Mouse (Mus musculus) embryonic facial prominence, embryonic 14.5 days (tissue): ENCODE results near the gene Aak1. TPM values are rescaled to one million over a fixed set of nuclear protein-coding genes. Genes with fewer than 3 reads are reported as not detected.
A peak's percentile ranks its signal among the peaks of the same experiment; 100 is the strongest.

ENCODE experiments used
- ATAC-seq: fragments of 200-750 bp; cut with Nextera tagmentation; 2 replicates; pipeline ENCODE4 v1.8.0; 2017; ENCODE audit warnings: low read depth, moderate number of reproducible peaks, moderate TSS enrichment
- DNase-seq: peaks from one replicate; pipeline ENCODE4 v3.0.0-alpha.2; 2015; ENCODE audit warnings: low spot score
- H3K27ac ChIP-seq: fragments of 300-500 bp; sonication (generic); replicated peaks from 2 replicates; pipeline ENCODE4 v1.5.1; 2014; ENCODE audit warnings: low read depth, mild to moderate bottlenecking, low read length, moderate library complexity
- H3K27me3 ChIP-seq: fragments of 300-500 bp; sonication (generic); replicated peaks from 2 replicates; pipeline ENCODE4 v1.6.1; 2014; ENCODE audit warnings: low read length; ENCODE audit not compliant: control insufficient read depth, insufficient read depth
- H3K36me3 ChIP-seq: fragments of 300-500 bp; sonication (generic); 2 replicates; pipeline ENCODE4 v1.6.1; 2014; ENCODE audit warnings: low read length, mixed read lengths; ENCODE audit not compliant: control insufficient read depth, insufficient read depth
- H3K4me1 ChIP-seq: fragments of 300-500 bp; sonication (generic); 2 replicates; pipeline ENCODE4 v1.6.1; 2014; ENCODE audit warnings: antibody characterized with exemption, low read length; ENCODE audit not compliant: control insufficient read depth, insufficient read depth
- H3K4me2 ChIP-seq: fragments of 300-500 bp; sonication (generic); 2 replicates; pipeline ENCODE4 v1.6.1; 2014; ENCODE audit warnings: low read depth, mild to moderate bottlenecking, low read length, moderate library complexity, mixed read lengths
- H3K4me3 ChIP-seq: fragments of 300-500 bp; sonication (generic); 2 replicates; pipeline ENCODE4 v1.5.1; 2014; ENCODE audit warnings: low read depth, mild to moderate bottlenecking, low read length
- H3K9ac ChIP-seq: fragments of 300-500 bp; sonication (generic); 2 replicates; pipeline ENCODE4 v1.6.1; 2014; ENCODE audit warnings: low read depth, mild to moderate bottlenecking, low read length, moderate library complexity, mixed read lengths
- H3K9me3 ChIP-seq: fragments of 300-500 bp; sonication (generic); 2 replicates; pipeline ENCODE4 v1.6.1; 2016; ENCODE audit warnings: low read length; ENCODE audit not compliant: control insufficient read depth
- WGBS: fragments of 180-500 bp; shearing (Covaris S2); extraction: QIAGEN DNeasy Blood & Tissue Kit; methylation state at CpG from one replicate; pipeline ENCODE4 v1.1.7; 2014; 5-methylcytosine and 5-hydroxymethylcytosine counted together
- polyA plus RNA-seq: library from polyadenylated mRNA; unstranded; fragments of >200 nt; fragmentation: Nextera tagmentation; extraction: Ambion mirVana; gene quantifications from 2 replicates; pipeline ENCODE4 v1.2.1, GENCODE M21; 2014

Gene Aak1
- polyA plus RNA-seq, 1 experiment from 2014 or later = 22.4 TPM

DNA sequence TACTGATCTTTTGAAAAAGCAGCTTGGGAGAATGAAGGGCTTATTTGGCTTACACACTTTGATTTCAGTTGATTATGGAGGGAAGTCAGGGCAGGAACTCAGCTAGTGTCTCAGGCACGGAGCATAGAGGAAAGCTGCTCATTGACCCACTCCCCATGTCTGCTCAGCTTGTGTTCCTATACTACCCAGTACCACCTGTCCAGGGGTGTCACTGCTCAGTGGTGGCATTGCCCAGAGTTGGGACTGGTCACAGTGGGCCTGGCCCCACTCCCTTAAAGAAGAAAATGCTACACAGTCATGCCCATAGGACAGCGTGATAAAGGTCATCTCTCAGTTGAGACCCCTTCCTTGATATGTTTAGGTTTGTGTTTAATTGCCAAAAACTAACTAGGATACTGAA lies 34.9 kb downstream of the Aak1 start:
- Histone ChIP-seq H3K4me1 (no peaks in the 10 kb centered on the region), H3K9me3 (no peaks in the 10 kb centered on the region), H3K4me3 (no peak overlapping the region), H3K27ac (no peak overlapping the region), H3K9ac (no peak overlapping the region), H3K4me2 (no peak overlapping the region), H3K36me3 (0 out of 2 replicates have a peak, but pooled peaks cover 5% of the 10 kb centered on the region), H3K27me3 (no peaks in the 10 kb centered on the region)
- 88% methylated on average over 2 of the region's 2 CpGs for WGBS
- DNase-seq (no peak), ATAC-seq (no peak)

DNA sequence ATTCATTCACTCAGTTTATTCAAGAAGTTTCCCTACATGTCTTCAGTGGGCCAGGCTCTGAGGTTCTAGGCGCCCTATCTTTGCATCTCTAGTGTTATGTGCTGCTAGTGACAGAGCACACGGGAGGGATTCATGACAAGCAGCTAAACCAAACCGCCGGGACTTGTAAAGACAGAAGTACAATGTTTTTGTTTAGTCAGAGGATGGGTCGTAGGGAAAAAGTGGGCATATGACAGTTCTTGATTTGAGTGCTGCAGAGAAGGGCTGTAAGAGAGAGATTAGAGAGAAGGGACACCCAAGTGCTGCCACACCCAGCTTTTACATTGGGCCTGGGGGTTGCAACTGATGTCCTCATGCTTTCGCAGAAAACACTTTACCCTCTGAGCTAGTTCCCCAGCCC lies 35.4 kb downstream of the Aak1 start:
- H3K4me3 ChIP-seq = no peak overlapping the region
- H3K9me3 ChIP-seq = no peaks in the 10 kb centered on the region
- H3K36me3 ChIP-seq = 0 out of 2 replicates have a peak, but pooled peaks cover 5% of the 10 kb centered on the region
- no peak overlapping the region for H3K4me2 ChIP-seq
- H3K27me3 ChIP-seq = no peaks in the 10 kb centered on the region
- H3K27ac ChIP-seq = no peak overlapping the region
- no peak for ATAC-seq
- no peak overlapping the region for H3K9ac ChIP-seq
- H3K4me1 ChIP-seq = no peaks in the 10 kb centered on the region
- WGBS = 77% methylated on average over 6 of the region's 6 CpGs
- no peak for DNase-seq

DNA sequence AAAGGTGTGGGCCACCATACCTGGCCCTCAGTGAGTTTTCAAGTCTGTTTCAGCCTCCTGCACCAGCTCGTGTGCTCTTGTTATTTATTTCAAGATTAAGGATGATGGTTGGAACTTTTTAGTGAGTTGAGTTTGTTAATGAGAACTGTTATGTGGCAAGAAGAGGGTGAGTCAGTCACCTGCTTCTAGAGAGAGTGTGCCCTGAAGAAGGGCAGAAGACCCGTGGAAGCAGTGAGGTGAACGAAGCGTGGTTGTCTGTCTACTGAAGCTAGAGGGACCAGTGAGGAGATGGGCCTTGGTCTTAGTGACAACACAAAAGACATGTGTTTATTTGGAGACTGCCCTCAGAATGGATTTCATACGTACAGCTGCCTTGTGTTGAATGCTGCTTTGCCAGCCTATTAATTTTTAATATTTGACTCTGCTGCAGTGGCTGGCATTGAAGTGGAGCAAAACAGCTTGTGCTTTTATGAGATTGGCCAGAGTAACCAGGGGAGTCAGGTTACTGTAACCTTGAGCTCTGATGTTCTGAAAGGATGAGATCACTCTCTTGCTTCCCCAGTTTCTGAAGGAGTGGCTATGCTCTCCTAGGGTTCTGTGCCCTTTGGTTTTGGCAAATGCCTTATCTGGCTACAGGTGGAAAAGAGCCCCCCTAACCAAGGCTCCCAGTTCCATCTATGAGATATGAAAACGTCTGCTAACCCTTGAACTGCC lies 36.7 kb downstream of the Aak1 start:
- Histone ChIP-seq H3K4me2 (no peak overlapping the region), H3K9ac (no peak overlapping the region), H3K27ac (no peak overlapping the region), H3K4me1 (no peaks in the 10 kb centered on the region), H3K36me3 (0 out of 2 replicates have a peak, but pooled peaks cover 15% of the 10 kb centered on the region), H3K27me3 (no peaks in the 10 kb centered on the region), H3K9me3 (no peaks in the 10 kb centered on the region), H3K4me3 (no peak overlapping the region)
- ATAC-seq (no peak), DNase-seq (peak; percentile 23)
- 73% methylated on average over 6 of the region's 6 CpGs for WGBS

DNA sequence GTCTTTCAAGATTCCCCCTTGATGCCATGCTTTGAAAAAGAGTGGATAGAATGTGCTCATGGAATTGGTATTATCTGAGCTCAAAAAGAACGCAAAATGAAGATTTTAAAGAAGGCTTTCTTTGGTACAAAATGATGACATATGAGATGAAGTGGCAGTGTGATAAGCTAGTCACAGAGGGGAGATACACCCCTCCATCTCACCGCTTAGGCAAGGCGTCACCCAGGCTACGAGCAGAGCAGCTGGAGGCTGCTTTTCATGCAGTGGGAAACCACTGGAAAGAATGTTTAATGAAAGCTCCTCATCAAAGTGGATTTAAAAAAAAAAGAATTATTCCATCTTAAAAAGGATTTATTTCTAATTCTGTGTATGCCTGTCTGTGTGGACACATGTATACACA lies 37.5 kb downstream of the Aak1 start:
- ATAC-seq = no peak
- H3K9me3 ChIP-seq = no peaks in the 10 kb centered on the region
- no peaks in the 10 kb centered on the region for H3K4me1 ChIP-seq
- H3K36me3 ChIP-seq = 0 out of 2 replicates have a peak, but pooled peaks cover 15% of the 10 kb centered on the region
- 83% methylated on average over 4 of the region's 4 CpGs for WGBS
- H3K4me2 ChIP-seq = no peak overlapping the region
- H3K27ac ChIP-seq = no peak overlapping the region
- no peak overlapping the region for H3K9ac ChIP-seq
- no peaks in the 10 kb centered on the region for H3K27me3 ChIP-seq
- DNase-seq = no peak
- no peak overlapping the region for H3K4me3 ChIP-seq

DNA sequence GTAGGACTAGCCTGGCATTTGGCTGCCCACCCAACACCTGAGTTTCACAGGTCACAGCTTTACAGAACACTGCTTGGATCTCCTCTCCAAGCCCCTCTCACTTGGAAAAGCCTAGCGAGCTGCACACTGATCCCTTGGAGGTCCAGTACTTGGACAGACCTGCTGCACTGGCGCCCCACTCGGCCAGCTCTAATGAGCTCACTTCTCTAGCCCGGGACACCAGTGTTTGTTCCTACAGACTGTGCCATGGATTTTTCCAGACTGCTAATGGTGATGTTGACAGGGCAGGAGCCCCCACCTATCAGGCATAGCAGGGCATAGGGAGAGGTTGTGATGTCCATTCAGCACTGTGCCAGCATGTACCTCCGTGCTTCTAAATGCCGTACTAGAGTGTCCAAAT lies 48.2 kb downstream of the Aak1 start:
- H3K9ac ChIP-seq = no peak overlapping the region
- no peak overlapping the region for H3K4me2 ChIP-seq
- H3K9me3 ChIP-seq = no peaks in the 10 kb centered on the region
- DNase-seq = no peak
- no peaks in the 10 kb centered on the region for H3K27me3 ChIP-seq
- 90% methylated on average over 6 of the region's 6 CpGs for WGBS
- H3K4me1 ChIP-seq = no peaks in the 10 kb centered on the region
- no peak for ATAC-seq
- H3K4me3 ChIP-seq = no peak overlapping the region
- 0 out of 2 replicates have a peak, but pooled peaks cover 4% of the 10 kb centered on the region for H3K36me3 ChIP-seq
- H3K27ac ChIP-seq = no peak overlapping the region

DNA sequence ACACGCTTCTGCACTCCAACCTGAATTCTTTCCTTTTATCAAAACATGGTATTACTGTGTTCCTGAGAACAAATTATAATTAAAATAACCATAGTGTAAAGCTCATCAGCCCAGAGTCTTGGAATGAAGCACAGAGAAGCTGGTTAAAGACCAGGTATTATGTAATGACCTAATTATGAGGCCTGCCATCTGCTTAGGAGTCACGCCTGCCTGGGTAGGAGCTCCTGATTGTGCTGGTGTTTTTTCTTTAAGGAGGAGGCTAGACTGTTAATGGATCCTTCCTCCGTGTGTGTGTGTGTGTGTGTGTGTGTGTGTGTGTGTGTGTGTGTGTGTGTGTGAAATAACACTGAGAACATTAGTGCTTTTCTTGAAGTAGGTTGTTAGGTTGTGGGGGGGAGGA lies 49.7 kb downstream of the Aak1 start:
- H3K36me3 ChIP-seq = 0 out of 2 replicates have a peak, but pooled peaks cover 4% of the 10 kb centered on the region
- no peak overlapping the region for H3K4me3 ChIP-seq
- no peaks in the 10 kb centered on the region for H3K9me3 ChIP-seq
- 60% methylated on average over 3 of the region's 3 CpGs for WGBS
- no peak overlapping the region for H3K9ac ChIP-seq
- H3K4me1 ChIP-seq = no peaks in the 10 kb centered on the region
- DNase-seq (no peak), ATAC-seq (no peak)
- no peak overlapping the region for H3K27ac ChIP-seq
- no peak overlapping the region for H3K4me2 ChIP-seq
- H3K27me3 ChIP-seq = no peaks in the 10 kb centered on the region

DNA sequence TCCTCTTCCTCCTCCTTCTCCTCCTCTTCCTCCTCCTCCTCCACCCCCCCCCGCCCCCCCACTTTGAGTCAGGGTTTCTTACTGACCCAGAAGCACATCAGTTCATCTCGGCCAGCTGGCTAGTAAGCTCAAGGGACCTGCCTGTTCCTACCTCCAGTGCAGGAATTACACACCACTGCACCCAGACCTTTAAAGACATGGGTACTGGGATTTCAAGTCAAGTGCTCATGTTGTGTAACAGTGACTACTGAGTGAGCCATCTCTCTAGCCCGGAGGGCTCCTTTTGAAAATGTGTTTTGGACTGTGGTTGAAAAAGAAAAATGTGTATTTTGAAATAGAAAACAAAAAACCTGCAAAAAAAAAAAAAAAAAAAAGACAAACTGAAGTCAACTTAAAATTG lies 50.6 kb downstream of the Aak1 start:
- no peaks in the 10 kb centered on the region for H3K4me1 ChIP-seq
- H3K9ac ChIP-seq = no peak overlapping the region
- no peaks in the 10 kb centered on the region for H3K27me3 ChIP-seq
- 0 out of 2 replicates have a peak, but pooled peaks cover under 1% of the 10 kb centered on the region for H3K36me3 ChIP-seq
- no peaks in the 10 kb centered on the region for H3K9me3 ChIP-seq
- H3K4me2 ChIP-seq = no peak overlapping the region
- H3K27ac ChIP-seq = no peak overlapping the region
- no peak overlapping the region for H3K4me3 ChIP-seq
- DNase-seq (no peak), ATAC-seq (no peak)
- 71% methylated on average over 3 of the region's 3 CpGs for WGBS

DNA sequence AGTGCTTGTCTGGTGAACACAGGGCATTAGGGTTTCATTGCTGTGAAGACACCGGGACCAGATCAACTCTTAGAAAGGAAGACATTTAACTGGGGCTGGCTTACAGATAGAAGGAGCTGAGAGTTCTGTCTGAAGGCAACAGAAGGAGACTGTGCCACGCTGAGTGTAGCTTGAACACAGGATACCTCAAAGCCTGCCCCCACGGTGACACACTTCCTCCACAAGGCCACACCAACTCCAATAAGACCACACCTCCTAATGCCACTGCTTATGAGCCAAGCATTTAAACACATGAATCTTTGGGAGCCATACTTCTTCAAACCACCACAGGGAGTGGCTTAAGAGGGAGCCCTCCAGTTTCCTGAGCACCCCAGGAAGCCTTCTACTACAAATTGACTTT lies 51.2 kb downstream of the Aak1 start:
- H3K36me3 ChIP-seq = no peaks in the 10 kb centered on the region
- DNase-seq (no peak), ATAC-seq (no peak)
- no peak overlapping the region for H3K9ac ChIP-seq
- 85% methylated on average over 3 of the region's 3 CpGs for WGBS
- no peak overlapping the region for H3K4me2 ChIP-seq
- no peaks in the 10 kb centered on the region for H3K27me3 ChIP-seq
- no peaks in the 10 kb centered on the region for H3K9me3 ChIP-seq
- H3K27ac ChIP-seq = no peak overlapping the region
- H3K4me3 ChIP-seq = no peak overlapping the region
- 0 out of 2 replicates have a peak, but pooled peaks cover 2% of the 10 kb centered on the region for H3K4me1 ChIP-seq

DNA sequence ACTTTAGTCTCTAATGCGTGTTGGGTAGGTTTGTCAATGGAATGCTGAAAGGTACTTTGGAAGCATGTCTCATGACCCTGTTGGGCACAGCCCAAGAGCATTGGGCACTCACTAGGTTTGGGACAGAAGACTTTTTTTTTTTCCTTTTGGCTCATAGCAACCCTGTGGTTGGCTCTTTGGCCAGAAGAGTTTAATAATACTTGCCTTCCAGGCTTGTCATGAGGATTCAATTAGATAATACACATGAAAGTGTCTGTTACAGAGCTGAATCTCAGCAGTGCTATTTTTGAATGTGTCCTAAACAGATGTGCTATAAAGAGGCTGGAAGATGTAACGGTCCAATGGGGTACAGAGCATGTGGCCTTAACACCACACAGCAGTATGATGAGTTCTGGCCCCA lies 56.2 kb downstream of the Aak1 start:
- Histone ChIP-seq H3K4me1 (0 out of 2 replicates have a peak, but pooled peaks cover 4% of the 10 kb centered on the region), H3K27me3 (no peaks in the 10 kb centered on the region), H3K9me3 (no peaks in the 10 kb centered on the region), H3K27ac (no peak overlapping the region), H3K9ac (no peak overlapping the region), H3K4me2 (no peak overlapping the region), H3K4me3 (no peak overlapping the region), H3K36me3 (no peaks in the 10 kb centered on the region)
- 67% methylated on average over 2 of the region's 2 CpGs for WGBS
- DNase-seq (peak; percentile 30), ATAC-seq (no peak)
